Mouse (Mus musculus): ENCODE results near the gene Clpx. TPM values are rescaled to one million over a fixed set of nuclear protein-coding genes. Genes with fewer than 3 reads are reported as not detected.

Gene Clpx
- polyA plus RNA-seq, 1 experiment from 2014 or later, result 37.1 TPM

Other genes with a start within 250 kb of the Clpx start
- gene Igdcc4, start 192.8 kb upstream of the Clpx start, polyA plus RNA-seq (2015; fragmentation: Nextera tagmentation; extraction: Ambion mirVana), result 17.3 and 17.4 TPM in 2 replicates
- 9.9 and 10.9 TPM in 2 replicates for gene Igdcc3, start 153.1 kb upstream of the Clpx start, polyA plus RNA-seq (2015; fragmentation: Nextera tagmentation; extraction: Ambion mirVana)
- 6.7 and 8.1 TPM in 2 replicates for gene Parp16, start 98.9 kb upstream of the Clpx start, polyA plus RNA-seq (2015; fragmentation: Nextera tagmentation; extraction: Ambion mirVana)
- gene Cilp, start 29.1 kb upstream of the Clpx start, polyA plus RNA-seq (2015; fragmentation: Nextera tagmentation; extraction: Ambion mirVana), result 0.20 and 0.48 TPM in 2 replicates
- gene Pdcd7, start 51.8 kb downstream of the Clpx start, polyA plus RNA-seq (2015; fragmentation: Nextera tagmentation; extraction: Ambion mirVana), result 9.7 and 9.8 TPM in 2 replicates
- 2.5 and 3.3 TPM in 2 replicates for gene Ubap1l, start 66.8 kb downstream of the Clpx start, polyA plus RNA-seq (2015; fragmentation: Nextera tagmentation; extraction: Ambion mirVana)
- gene Kbtbd13, start 97.4 kb downstream of the Clpx start, polyA plus RNA-seq (2015; fragmentation: Nextera tagmentation; extraction: Ambion mirVana), result 0.41 and 0.78 TPM in 2 replicates
- gene Rasl12, start 104.2 kb downstream of the Clpx start, polyA plus RNA-seq (2015; fragmentation: Nextera tagmentation; extraction: Ambion mirVana), result 7.6 TPM in 2 replicates
- gene Slc51b, start 128.7 kb downstream of the Clpx start, polyA plus RNA-seq (2015; fragmentation: Nextera tagmentation; extraction: Ambion mirVana), result not detected in 2 replicates
- 25.4 and 25.7 TPM in 2 replicates for gene Mtfmt, start 141.5 kb downstream of the Clpx start, polyA plus RNA-seq (2015; fragmentation: Nextera tagmentation; extraction: Ambion mirVana)
- 109 and 117 TPM in 2 replicates for gene Spg21, start 166.7 kb downstream of the Clpx start, polyA plus RNA-seq (2015; fragmentation: Nextera tagmentation; extraction: Ambion mirVana)
- 1.1 and 1.3 TPM in 2 replicates for gene Ankdd1a, start 225.9 kb downstream of the Clpx start, polyA plus RNA-seq (2015; fragmentation: Nextera tagmentation; extraction: Ambion mirVana)